Mouse (Mus musculus): ENCODE measurements around the gene Pop5. TPM values are rescaled to one million over a fixed set of nuclear protein-coding genes. Genes with fewer than 3 reads are reported as not detected.

Gene Pop5
- total and polyA plus RNA-seq, 2 experiments from 2014 or later, result 32.8 to 96.6 TPM

DNA sequence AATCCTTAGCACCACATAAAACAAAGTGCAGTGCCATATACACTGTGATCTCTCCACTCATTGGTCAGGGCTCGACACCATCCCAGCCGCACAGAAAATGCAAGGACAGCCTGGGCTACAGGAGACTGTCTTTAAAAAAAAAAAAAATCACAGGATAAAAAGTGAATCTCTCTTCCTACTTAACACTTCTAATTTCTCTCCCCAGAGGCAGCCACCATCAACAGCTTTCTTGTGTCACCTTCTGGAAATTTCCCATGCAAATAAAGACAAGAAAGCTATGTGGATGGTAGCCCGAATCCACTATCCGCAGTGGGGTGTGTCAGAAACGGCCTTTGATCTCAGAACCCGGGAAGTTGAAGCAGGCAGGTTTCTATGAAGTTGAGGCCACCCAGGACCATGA is 3.1 kb upstream of the Pop5 start:
- Histone ChIP-seq H3K9ac (no peak overlapping the region), H3K27me3 (ENCODE audit: insufficient read depth, low read length) (no peaks in the 10 kb centered on the region), H3K4me3 (ENCODE audit: low read depth, low read length) (no peak overlapping the region), H3K9me3 (ENCODE audit: low read length) (no peaks in the 10 kb centered on the region), H3K36me3 (ENCODE audit: insufficient read depth) (no peaks in the 10 kb centered on the region), H3K4me1 (ENCODE audit: insufficient read depth) (no peaks in the 10 kb centered on the region), H3K4me2 (ENCODE audit: low read depth) (no peak overlapping the region), H3K27ac (ENCODE audit: low read depth, low read length) (no peak overlapping the region)
- ATAC-seq (no peak), DNase-seq (no peak)
- 77% methylated on average over 6 of the region's 6 CpGs for WGBS
- no peak for TF ChIP-seq CTCF (IDR thresholded peaks at IDR 0.05; ENCODE audit: low read depth)

DNA sequence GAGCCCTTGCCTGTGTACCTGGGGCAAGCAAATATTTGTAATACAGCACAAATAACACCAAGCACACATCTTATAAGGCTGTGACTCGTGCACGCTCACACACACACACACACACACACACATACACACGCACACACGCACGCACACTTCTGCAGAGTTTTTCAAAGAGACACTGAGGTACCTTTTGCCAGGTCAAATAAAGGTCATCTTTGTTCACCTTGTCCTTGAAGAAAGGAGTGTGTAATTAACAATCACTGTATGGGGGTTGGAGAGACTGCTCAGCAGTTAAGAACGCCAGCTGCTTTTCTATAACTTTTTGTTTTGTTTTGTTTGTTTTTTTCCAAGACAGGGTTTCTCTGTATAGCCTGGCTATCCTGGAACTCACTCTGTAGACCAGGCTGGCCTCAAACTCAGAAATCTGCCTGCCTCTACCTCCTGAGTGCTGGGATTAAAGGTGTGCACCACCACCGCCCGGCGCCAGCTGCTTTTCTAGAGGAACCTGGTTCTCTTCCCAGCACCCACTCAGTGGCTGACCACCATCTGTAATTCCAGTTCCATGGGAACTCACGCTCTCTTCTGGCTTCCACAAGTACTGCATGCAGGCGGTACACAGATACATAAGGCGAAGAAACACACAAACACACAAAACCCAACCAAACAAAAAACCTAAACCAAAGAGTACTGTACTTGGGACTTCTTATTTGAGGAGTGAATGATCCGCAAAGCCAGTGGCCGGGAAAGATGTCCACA is 2.4 kb upstream of the Pop5 start:
- no peaks in the 10 kb centered on the region for H3K27me3 ChIP-seq (ENCODE audit: insufficient read depth, low read length)
- no peak overlapping the region for H3K9ac ChIP-seq
- 92% methylated on average over 14 of the region's 14 CpGs for WGBS
- no peaks in the 10 kb centered on the region for H3K4me1 ChIP-seq (ENCODE audit: insufficient read depth)
- no peak for ATAC-seq
- DNase-seq, result no peak
- H3K4me3 ChIP-seq (ENCODE audit: low read depth, low read length), result no peak overlapping the region
- H3K9me3 ChIP-seq (ENCODE audit: low read length), result no peaks in the 10 kb centered on the region
- H3K27ac ChIP-seq (ENCODE audit: low read depth, low read length), result no peak overlapping the region
- H3K4me2 ChIP-seq (ENCODE audit: low read depth), result no peak overlapping the region
- no peak for TF ChIP-seq CTCF (IDR thresholded peaks at IDR 0.05; ENCODE audit: low read depth)
- no peaks in the 10 kb centered on the region for H3K36me3 ChIP-seq (ENCODE audit: insufficient read depth)

- no peak for TF ChIP-seq CTCF (IDR thresholded peaks at IDR 0.05; ENCODE audit: low read depth)
- H3K27ac ChIP-seq (ENCODE audit: low read depth, low read length), result no peak overlapping the region
- H3K9ac ChIP-seq, result no peak overlapping the region
- H3K36me3 ChIP-seq (ENCODE audit: insufficient read depth), result 0 out of 2 replicates have a peak, but pooled peaks cover under 1% of the 10 kb centered on the region
- ATAC-seq, result no peak
- no peak overlapping the region for H3K4me3 ChIP-seq (ENCODE audit: low read depth, low read length)
- no peaks in the 10 kb centered on the region for H3K27me3 ChIP-seq (ENCODE audit: insufficient read depth, low read length)
- no peaks in the 10 kb centered on the region for H3K4me1 ChIP-seq (ENCODE audit: insufficient read depth)
- DNase-seq, result no peak
- no peaks in the 10 kb centered on the region for H3K9me3 ChIP-seq (ENCODE audit: low read length)
- 40% methylated on average over 6 of the region's 6 CpGs for WGBS
- H3K4me2 ChIP-seq (ENCODE audit: low read depth), result no peak overlapping the region
Measured at GRCm38 (mm10) chr5:115234519-115234918, 1.1 kb upstream of the Pop5 start.

- H3K27me3 ChIP-seq (ENCODE audit: insufficient read depth, low read length), result no peaks in the 10 kb centered on the region
- H3K4me1 ChIP-seq (ENCODE audit: insufficient read depth), result no peaks in the 10 kb centered on the region
- TF ChIP-seq CTCF (IDR thresholded peaks at IDR 0.05; ENCODE audit: low read depth), result no peak; the same call in 1 of the 2 replicates
- peak overlapping the region; percentile 76 for H3K27ac ChIP-seq (ENCODE audit: low read depth, low read length)
- peak overlapping the region; percentile 69 for H3K9ac ChIP-seq
- DNase-seq, result peak; percentile 82
- no peaks in the 10 kb centered on the region for H3K9me3 ChIP-seq (ENCODE audit: low read length)
- peak overlapping the region; percentile 60 for H3K4me3 ChIP-seq (ENCODE audit: low read depth, low read length)
- under 1% methylated on average over 40 of the region's 45 CpGs for WGBS
- H3K4me2 ChIP-seq (ENCODE audit: low read depth), result peak overlapping the region; percentile 79
- peak; percentile 73 for ATAC-seq
- peaks cover 9% of the 10 kb centered on the region for H3K36me3 ChIP-seq (ENCODE audit: insufficient read depth)
Measured at GRCm38 (mm10) chr5:115235323-115235771, 289 bp upstream of the Pop5 start.

DNA sequence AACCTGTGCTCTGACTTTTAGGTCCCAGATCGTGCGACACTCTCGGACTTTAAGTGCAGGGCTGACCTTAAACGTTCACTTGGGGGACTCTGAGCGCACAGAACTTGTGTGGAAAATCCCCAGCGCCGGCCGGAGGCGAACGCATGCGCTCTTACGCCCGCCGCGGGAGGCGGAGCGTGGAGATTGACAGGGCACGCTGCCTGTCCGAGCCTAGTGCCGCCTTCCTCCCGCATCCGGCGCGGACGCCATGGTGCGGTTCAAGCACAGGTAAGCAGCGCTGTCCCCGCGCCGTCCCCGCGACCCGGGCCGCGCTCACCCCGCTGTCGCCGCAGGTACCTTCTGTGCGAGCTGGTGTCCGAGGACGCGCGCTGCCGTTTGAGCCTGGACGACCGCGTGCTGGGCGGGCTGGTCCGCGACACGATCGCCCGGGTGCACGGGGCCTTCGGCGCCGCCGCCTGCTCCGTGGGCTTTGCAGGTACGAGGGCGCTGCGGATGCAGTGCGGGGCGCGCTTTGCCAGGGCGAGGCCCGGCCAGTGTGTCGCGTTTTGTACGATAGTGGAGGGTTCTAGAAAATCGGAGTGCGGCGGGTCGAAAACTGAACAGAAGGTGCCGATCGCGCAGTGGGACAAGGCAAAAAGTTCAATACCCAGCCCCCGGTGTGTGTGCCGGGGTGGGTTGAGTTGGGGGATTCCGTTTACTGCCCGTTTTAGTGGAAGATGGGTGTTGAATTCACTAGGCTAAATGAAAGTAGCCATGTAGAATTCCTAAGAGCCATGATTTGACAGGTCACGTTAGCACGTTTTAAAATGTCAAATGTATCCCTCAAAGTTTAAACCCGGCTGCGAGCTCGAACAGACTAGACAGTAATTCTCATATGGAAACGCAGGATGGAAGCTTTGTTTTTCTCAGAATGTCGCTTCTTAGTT is 2.4 kb downstream of the Pop5 start:
- DNase-seq, result peak; percentile 93
- no peak for TF ChIP-seq CTCF (IDR thresholded peaks at IDR 0.05; ENCODE audit: low read depth)
- Histone ChIP-seq H3K36me3 (ENCODE audit: insufficient read depth) (peaks cover 36% of the 10 kb centered on the region), H3K4me1 (ENCODE audit: insufficient read depth) (no peaks in the 10 kb centered on the region), H3K9me3 (ENCODE audit: low read length) (no peaks in the 10 kb centered on the region), H3K27ac (ENCODE audit: low read depth, low read length) (no peak overlapping the region), H3K9ac (peak overlapping the region; percentile 72), H3K27me3 (ENCODE audit: insufficient read depth, low read length) (no peaks in the 10 kb centered on the region), H3K4me3 (ENCODE audit: low read depth, low read length) (peak overlapping the region; percentile 68), H3K4me2 (ENCODE audit: low read depth) (peak overlapping the region; percentile 85)
- peak; percentile 78 for ATAC-seq
- 2% methylated on average over 88 of the region's 88 CpGs for WGBS

- WGBS, result 8% methylated on average over 11 of the region's 11 CpGs
- Histone ChIP-seq H3K9ac (no peak overlapping the region), H3K27ac (ENCODE audit: low read depth, low read length) (no peak overlapping the region), H3K9me3 (ENCODE audit: low read length) (no peaks in the 10 kb centered on the region), H3K4me3 (ENCODE audit: low read depth, low read length) (peak overlapping the region; percentile 68), H3K4me2 (ENCODE audit: low read depth) (peak overlapping the region; percentile 85), H3K4me1 (ENCODE audit: insufficient read depth) (no peaks in the 10 kb centered on the region), H3K36me3 (ENCODE audit: insufficient read depth) (peaks cover 43% of the 10 kb centered on the region), H3K27me3 (ENCODE audit: insufficient read depth, low read length) (no peaks in the 10 kb centered on the region)
- ATAC-seq (no peak), DNase-seq (no peak)
- no peak for TF ChIP-seq CTCF (IDR thresholded peaks at IDR 0.05; ENCODE audit: low read depth)
Measured at GRCm38 (mm10) chr5:115238729-115239195, 3.1 kb downstream of the Pop5 start.
